Mouse (Mus musculus): ENCODE measurements at regions not wholly inside any gene's neighbourhood (a gene's known extent, or its start where the extent isn't known, plus 50 kb on each side); places are given as distances from the start of the nearest gene placed in this dataset.
"Not testable (repeated sequence)": the region's sequence is repeated elsewhere in the genome, so short reads cannot be mapped to it uniquely, and the experiment has no call there.

GRCm38 (mm10) chr7:111185954-111186353 lies 103.1 kb upstream of the Eif4g2 start:
- Histone ChIP-seq H3K27me3 (ENCODE audit: insufficient read depth, low read length) (peaks cover 6% of the 10 kb centered on the region), H3K36me3 (replicated peaks) (no peaks in the 10 kb centered on the region), H3K4me3 (ENCODE audit: low read depth, low read length) (no peak overlapping the region), H3K4me1 (ENCODE audit: insufficient read depth, low read depth, low read length) (peaks cover 5% of the 10 kb centered on the region; the same call in 1 of the 2 replicates), H3K9me3 (replicated peaks) (no peaks in the 10 kb centered on the region)
- TF ChIP-seq CTCF (IDR thresholded peaks at IDR 0.05; ENCODE audit: low read depth, low read length) (no peak), POLR2AphosphoS5 (IDR thresholded peaks at IDR 0.05; ENCODE audit: insufficient replicate concordance, low read depth, low read length) (no peak), TAL1 (conservative IDR thresholded peaks at IDR 0.05; ENCODE audit: low read depth, low read length) (no peak), GATA2 (IDR thresholded peaks at IDR 0.05; ENCODE audit: borderline replicate concordance, low read depth, low read length) (no peak)
- no peak for ATAC-seq (ENCODE audit: extremely low read depth, insufficient number of reproducible peaks, low FRiP score, poor library complexity, severe bottlenecking)
- no peak for DNase-seq (ENCODE audit: low spot score)

- Histone ChIP-seq H3K36me3 (replicated peaks) (no peaks in the 10 kb centered on the region), H3K9me3 (replicated peaks) (no peaks in the 10 kb centered on the region), H3K4me1 (ENCODE audit: insufficient read depth, low read depth, low read length) (peaks cover 26% of the 10 kb centered on the region), H3K27me3 (ENCODE audit: insufficient read depth, low read length) (peaks cover 6% of the 10 kb centered on the region), H3K4me3 (ENCODE audit: low read depth, low read length) (no peak overlapping the region)
- ATAC-seq (ENCODE audit: extremely low read depth, insufficient number of reproducible peaks, low FRiP score, poor library complexity, severe bottlenecking): no peak
- DNase-seq (ENCODE audit: low spot score): no peak
- TF ChIP-seq GATA1 (IDR thresholded peaks at IDR 0.05; ENCODE audit: borderline replicate concordance, low read length) (no peak), TAL1 (conservative IDR thresholded peaks at IDR 0.05; ENCODE audit: low read depth, low read length) (no peak), CTCF (IDR thresholded peaks at IDR 0.05; ENCODE audit: low read depth, low read length) (no peak), POLR2AphosphoS5 (IDR thresholded peaks at IDR 0.05; ENCODE audit: insufficient replicate concordance, low read depth, low read length) (no peak), GATA2 (IDR thresholded peaks at IDR 0.05; ENCODE audit: borderline replicate concordance, low read depth, low read length) (no peak)
These were observed 100.7 kb upstream of the Eif4g2 start for GRCm38 (mm10) chr7:111183512-111183911.

DNA sequence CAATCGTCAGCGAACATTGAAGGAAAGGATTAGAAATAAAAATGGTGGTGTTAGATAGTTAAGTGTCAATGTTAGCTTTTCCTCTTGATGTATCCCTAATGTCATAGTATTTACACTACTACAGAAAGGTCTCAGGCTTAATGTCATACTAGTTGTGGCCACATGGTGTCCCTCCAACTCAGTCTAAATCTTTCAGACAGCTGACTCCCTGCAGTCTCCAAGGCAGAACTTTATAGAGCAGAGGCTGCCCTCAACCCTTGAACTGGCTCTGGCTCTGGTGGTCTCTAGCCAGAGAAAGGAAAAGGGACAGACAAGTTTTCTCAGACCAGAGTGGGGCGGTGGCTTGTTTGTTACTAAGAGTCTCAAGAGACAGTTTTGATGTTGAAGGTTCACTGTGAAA lies 99.5 kb upstream of the Eif4g2 start:
- Histone ChIP-seq H3K4me3 (ENCODE audit: low read depth, low read length) (no peak overlapping the region), H3K36me3 (replicated peaks) (no peaks in the 10 kb centered on the region), H3K27me3 (ENCODE audit: insufficient read depth, low read length) (peaks cover 6% of the 10 kb centered on the region), H3K9me3 (replicated peaks) (no peaks in the 10 kb centered on the region), H3K4me1 (ENCODE audit: insufficient read depth, low read depth, low read length) (peaks cover 35% of the 10 kb centered on the region)
- TF ChIP-seq GATA1 (IDR thresholded peaks at IDR 0.05; ENCODE audit: borderline replicate concordance, low read length) (no peak), TAL1 (conservative IDR thresholded peaks at IDR 0.05; ENCODE audit: low read depth, low read length) (no peak), GATA2 (IDR thresholded peaks at IDR 0.05; ENCODE audit: borderline replicate concordance, low read depth, low read length) (no peak), POLR2AphosphoS5 (IDR thresholded peaks at IDR 0.05; ENCODE audit: insufficient replicate concordance, low read depth, low read length) (no peak), CTCF (IDR thresholded peaks at IDR 0.05; ENCODE audit: low read depth, low read length) (peak; percentile 55; the same call in 1 of the 2 replicates)
- ATAC-seq (ENCODE audit: extremely low read depth, insufficient number of reproducible peaks, low FRiP score, poor library complexity, severe bottlenecking) (no peak), DNase-seq (ENCODE audit: low spot score) (no peak)

GRCm38 (mm10) chr7:111179401-111180271 lies 96.8 kb upstream of the Eif4g2 start:
- DNase-seq (ENCODE audit: low spot score): peak; percentile 75
- H3K9me3 ChIP-seq (replicated peaks): no peaks in the 10 kb centered on the region
- H3K4me1 ChIP-seq (ENCODE audit: insufficient read depth, low read depth, low read length): peaks cover 35% of the 10 kb centered on the region
- no peak for TF ChIP-seq GATA1 (IDR thresholded peaks at IDR 0.05; ENCODE audit: borderline replicate concordance, low read length)
- peak; percentile 72 for TF ChIP-seq TAL1 (conservative IDR thresholded peaks at IDR 0.05; ENCODE audit: low read depth, low read length)
- H3K4me3 ChIP-seq (ENCODE audit: low read depth, low read length): peak overlapping the region; percentile 60; the same call in 1 of the 2 replicates
- H3K27me3 ChIP-seq (ENCODE audit: insufficient read depth, low read length): peaks cover 6% of the 10 kb centered on the region
- peak; percentile 78 for ATAC-seq (ENCODE audit: extremely low read depth, insufficient number of reproducible peaks, low FRiP score, poor library complexity, severe bottlenecking)
- H3K36me3 ChIP-seq (replicated peaks): no peaks in the 10 kb centered on the region

DNA sequence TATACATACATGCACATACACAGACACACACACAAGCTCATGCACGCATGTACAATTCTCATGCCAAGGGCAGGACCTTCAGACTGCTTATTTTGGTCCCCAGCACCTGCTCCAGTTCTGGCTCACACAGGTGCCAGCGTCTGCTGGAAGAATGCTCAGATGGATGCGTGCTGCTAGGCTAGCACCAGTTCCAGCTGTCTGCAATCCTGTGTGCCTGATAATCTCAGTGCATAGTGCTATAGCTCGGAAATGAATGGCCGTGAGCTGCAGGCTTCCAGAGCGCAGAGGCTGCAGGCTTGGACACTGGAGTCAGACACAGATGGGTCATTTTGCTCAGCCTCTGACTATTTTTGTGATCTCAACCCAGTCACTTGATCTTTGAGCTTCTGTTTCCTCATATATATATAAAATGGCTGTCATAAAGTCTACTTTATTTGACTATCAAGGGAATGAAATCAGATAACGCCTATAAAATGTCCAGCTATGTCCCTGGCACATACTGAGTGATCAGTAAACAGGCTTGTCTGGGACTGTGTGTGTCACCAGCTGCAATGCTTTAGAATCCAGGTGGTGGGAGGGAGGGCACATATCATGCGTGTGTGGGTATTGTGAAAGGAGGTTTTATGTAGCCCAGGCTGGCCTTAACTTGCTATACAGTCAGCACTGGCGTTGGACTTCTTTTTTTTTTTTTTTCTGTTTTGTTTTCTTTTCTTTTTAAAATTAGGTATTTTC lies 91.7 kb upstream of the Eif4g2 start:
- no peaks in the 10 kb centered on the region for H3K9me3 ChIP-seq (replicated peaks)
- DNase-seq (ENCODE audit: low spot score) (no peak), ATAC-seq (ENCODE audit: extremely low read depth, insufficient number of reproducible peaks, low FRiP score, poor library complexity, severe bottlenecking) (no peak)
- H3K36me3 ChIP-seq (replicated peaks): no peaks in the 10 kb centered on the region
- H3K4me3 ChIP-seq (ENCODE audit: low read depth, low read length): no peak overlapping the region
- H3K4me1 ChIP-seq (ENCODE audit: insufficient read depth, low read depth, low read length): peaks cover 19% of the 10 kb centered on the region
- no peaks in the 10 kb centered on the region for H3K27me3 ChIP-seq (ENCODE audit: insufficient read depth, low read length)
- TF ChIP-seq CTCF (IDR thresholded peaks at IDR 0.05; ENCODE audit: low read depth, low read length): no peak
- TF ChIP-seq GATA1 (IDR thresholded peaks at IDR 0.05; ENCODE audit: borderline replicate concordance, low read length): no peak
- no peak for TF ChIP-seq TAL1 (conservative IDR thresholded peaks at IDR 0.05; ENCODE audit: low read depth, low read length)
- no peak for TF ChIP-seq GATA2 (IDR thresholded peaks at IDR 0.05; ENCODE audit: borderline replicate concordance, low read depth, low read length)

GRCm38 (mm10) chr7:111172061-111172460 lies 89.2 kb upstream of the Eif4g2 start:
- Histone ChIP-seq H3K36me3 (replicated peaks) (no peaks in the 10 kb centered on the region), H3K4me1 (ENCODE audit: insufficient read depth, low read depth, low read length) (peaks cover 3% of the 10 kb centered on the region; the same call in 1 of the 2 replicates), H3K4me3 (ENCODE audit: low read depth, low read length) (no peak overlapping the region), H3K9me3 (replicated peaks) (no peaks in the 10 kb centered on the region), H3K27me3 (ENCODE audit: insufficient read depth, low read length) (no peaks in the 10 kb centered on the region)
- TF ChIP-seq TAL1 (conservative IDR thresholded peaks at IDR 0.05; ENCODE audit: low read depth, low read length) (no peak), GATA2 (IDR thresholded peaks at IDR 0.05; ENCODE audit: borderline replicate concordance, low read depth, low read length) (no peak), POLR2AphosphoS5 (IDR thresholded peaks at IDR 0.05; ENCODE audit: insufficient replicate concordance, low read depth, low read length) (no peak), GATA1 (IDR thresholded peaks at IDR 0.05; ENCODE audit: borderline replicate concordance, low read length) (no peak), CTCF (IDR thresholded peaks at IDR 0.05; ENCODE audit: low read depth, low read length) (no peak)
- DNase-seq (ENCODE audit: low spot score) (no peak), ATAC-seq (ENCODE audit: extremely low read depth, insufficient number of reproducible peaks, low FRiP score, poor library complexity, severe bottlenecking) (no peak)

GRCm38 (mm10) chr7:111168546-111169233 lies 85.9 kb upstream of the Eif4g2 start:
- DNase-seq (ENCODE audit: low spot score); H3K9me3 ChIP-seq (replicated peaks); H3K4me3 ChIP-seq (ENCODE audit: low read depth, low read length); ATAC-seq (ENCODE audit: extremely low read depth, insufficient number of reproducible peaks, low FRiP score, poor library complexity, severe bottlenecking); H3K27me3 ChIP-seq (ENCODE audit: insufficient read depth, low read length); H3K4me1 ChIP-seq (ENCODE audit: insufficient read depth, low read depth, low read length); H3K36me3 ChIP-seq (replicated peaks): not testable (repeated sequence)

All from G1E (cell line).